Mouse (Mus musculus) liver, postnatal 0 days (tissue): ENCODE measurements around the gene Cxcr5. TPM values are rescaled to one million over a fixed set of nuclear protein-coding genes. Genes with fewer than 3 reads are reported as not detected.

Source experiments
- ATAC-seq: fragments of 200-750 bp; cut with Nextera tagmentation; 2 replicates; pipeline ENCODE4 v1.8.0; 2017; ENCODE audit warnings: mild to moderate bottlenecking, moderate library complexity
- DNase-seq: peaks from one replicate; pipeline ENCODE4 v3.0.0-alpha.2; 2016
- H3K27ac ChIP-seq: fragments of 300-500 bp; sonication (generic); 2 replicates; pipeline ENCODE4 v1.5.1; 2014; ENCODE audit warnings: antibody characterized with exemption, moderate library complexity, mild to moderate bottlenecking, low read depth
- H3K27me3 ChIP-seq: fragments of 300-500 bp; sonication (generic); 2 replicates; pipeline ENCODE4 v1.6.1; 2014; ENCODE audit warnings: low read length, control low read depth, mixed read lengths; ENCODE audit not compliant: insufficient read depth
- H3K36me3 ChIP-seq: fragments of 300-500 bp; sonication (generic); replicated peaks from 2 replicates; pipeline ENCODE4 v1.6.1; 2014; ENCODE audit warnings: mild to moderate bottlenecking, control low read depth, low read length, moderate library complexity, mixed read lengths; ENCODE audit not compliant: insufficient read depth
- H3K4me1 ChIP-seq: fragments of 300-500 bp; sonication (generic); 2 replicates; pipeline ENCODE4 v1.6.1; 2014; ENCODE audit warnings: antibody characterized with exemption, mild to moderate bottlenecking, control low read depth; ENCODE audit not compliant: insufficient read depth
- H3K4me2 ChIP-seq: fragments of 300-500 bp; sonication (generic); 2 replicates; pipeline ENCODE4 v1.6.1; 2014; ENCODE audit warnings: low read depth, mild to moderate bottlenecking, low read length, moderate library complexity, mixed read lengths
- H3K4me3 ChIP-seq: fragments of 300-500 bp; sonication (generic); 2 replicates; pipeline ENCODE4 v1.5.1; 2014; ENCODE audit warnings: low read depth, low read length
- H3K9ac ChIP-seq: fragments of 300-500 bp; sonication (generic); replicated peaks from 2 replicates; pipeline ENCODE4 v1.6.1; 2014; ENCODE audit warnings: mild to moderate bottlenecking, moderate library complexity
- H3K9me3 ChIP-seq: fragments of 300-500 bp; sonication (generic); 2 replicates; pipeline ENCODE4 v1.6.1; 2016; ENCODE audit warnings: mild to moderate bottlenecking, control low read depth, low read length, mixed read lengths
- CTCF ChIP-seq: sonication (generic); IDR thresholded peaks from 2 replicates; pipeline ENCODE4 v1.5.1; 2016; ENCODE audit warnings: antibody characterized with exemption, low read depth
- EP300 ChIP-seq: IDR thresholded peaks from 2 replicates; pipeline ENCODE4 v1.6.1; 2016; ENCODE audit warnings: antibody characterized with exemption, low read depth, mild to moderate bottlenecking
- WGBS: fragments of 180-500 bp; shearing (Covaris S2); extraction: QIAGEN DNeasy Blood & Tissue Kit; methylation state at CpG from one replicate; pipeline ENCODE4 v1.1.7; 2014; ENCODE audit not compliant: insufficient replicate concordance; 5-methylcytosine and 5-hydroxymethylcytosine counted together
- polyA plus RNA-seq: library from polyadenylated mRNA; unstranded; fragments of >200 nt; fragmentation: Nextera tagmentation; extraction: Ambion mirVana; gene quantifications from 2 replicates; pipeline ENCODE4 v1.2.1, GENCODE M21; 2015

Cxcr5 gene
- polyA plus RNA-seq, 1 experiment from 2014 or later = 0.55 TPM

- Histone ChIP-seq H3K4me2 (no peak overlapping the region), H3K4me3 (no peak overlapping the region), H3K9me3 (no peaks in the 10 kb centered on the region), H3K36me3 (no peaks in the 10 kb centered on the region), H3K27me3 (0 out of 2 replicates have a peak, but pooled peaks cover 3% of the 10 kb centered on the region), H3K9ac (no peak overlapping the region; the same call in 1 of the 2 replicates), H3K4me1 (peaks cover 54% of the 10 kb centered on the region), H3K27ac (no peak overlapping the region)
- 56% methylated on average over 12 of the region's 12 CpGs for WGBS
- ATAC-seq = no peak
- TF ChIP-seq EP300 (no peak), CTCF (no peak)
- DNase-seq = no peak
Measured at GRCm38 (mm10) chr9:44496803-44497461, 64.7 kb downstream of the Cxcr5 start.

- Histone ChIP-seq H3K9ac (no peak overlapping the region), H3K27ac (no peak overlapping the region), H3K27me3 (0 out of 2 replicates have a peak, but pooled peaks cover 3% of the 10 kb centered on the region), H3K4me3 (no peak overlapping the region), H3K4me2 (no peak overlapping the region), H3K36me3 (no peaks in the 10 kb centered on the region), H3K9me3 (no peaks in the 10 kb centered on the region), H3K4me1 (peaks cover 59% of the 10 kb centered on the region)
- no peak for ATAC-seq
- TF ChIP-seq EP300 (no peak), CTCF (no peak)
- DNase-seq = no peak
- 64% methylated on average over 10 of the region's 10 CpGs for WGBS
Measured at GRCm38 (mm10) chr9:44495810-44496344, 65.8 kb downstream of the Cxcr5 start.

GRCm38 (mm10) chr9:44494863-44495809 is 66.5 kb downstream of the Cxcr5 start:
- H3K9me3 ChIP-seq = no peaks in the 10 kb centered on the region
- no peaks in the 10 kb centered on the region for H3K36me3 ChIP-seq
- DNase-seq (no peak), ATAC-seq (no peak)
- peak overlapping the region; percentile 34; the same call in 1 of the 2 replicates for H3K9ac ChIP-seq
- H3K4me2 ChIP-seq = no peak overlapping the region
- H3K27ac ChIP-seq = peak overlapping the region; percentile 34; the same call in 1 of the 2 replicates
- TF ChIP-seq EP300 = no peak
- no peak for TF ChIP-seq CTCF
- no peak overlapping the region for H3K4me3 ChIP-seq
- 27% methylated on average over 9 of the region's 9 CpGs for WGBS
- H3K4me1 ChIP-seq = peaks cover 66% of the 10 kb centered on the region
- H3K27me3 ChIP-seq = 0 out of 2 replicates have a peak, but pooled peaks cover 3% of the 10 kb centered on the region

- Histone ChIP-seq H3K4me2 (no peak overlapping the region), H3K9ac (peak overlapping the region; percentile 34; the same call in 1 of the 2 replicates), H3K9me3 (no peaks in the 10 kb centered on the region), H3K4me1 (peaks cover 66% of the 10 kb centered on the region), H3K4me3 (no peak overlapping the region), H3K27ac (peak overlapping the region; percentile 34; the same call in 1 of the 2 replicates), H3K36me3 (no peaks in the 10 kb centered on the region), H3K27me3 (0 out of 2 replicates have a peak, but pooled peaks cover 3% of the 10 kb centered on the region)
- DNase-seq (no peak), ATAC-seq (no peak)
- WGBS = 26% methylated on average over 11 of the region's 11 CpGs
- TF ChIP-seq EP300 (no peak), CTCF (no peak)
Measured at GRCm38 (mm10) chr9:44494261-44494862, 67.3 kb downstream of the Cxcr5 start.

GRCm38 (mm10) chr9:44492631-44493461 is 68.8 kb downstream of the Cxcr5 start:
- Histone ChIP-seq H3K4me2 (no peak overlapping the region), H3K36me3 (no peaks in the 10 kb centered on the region), H3K4me1 (peaks cover 60% of the 10 kb centered on the region), H3K4me3 (no peak overlapping the region), H3K9ac (0 out of 2 replicates have a peak overlapping the region, but pooled peaks have one; percentile 6), H3K27ac (no peak overlapping the region), H3K27me3 (no peaks in the 10 kb centered on the region), H3K9me3 (no peaks in the 10 kb centered on the region)
- ATAC-seq = no peak
- DNase-seq = no peak
- WGBS = 51% methylated on average over 17 of the region's 17 CpGs
- TF ChIP-seq CTCF = no peak
- TF ChIP-seq EP300 = no peak
